Mouse (Mus musculus) adrenal gland, postnatal 25 days (tissue): ENCODE data around the gene Rgl2. TPM values are rescaled to one million over a fixed set of nuclear protein-coding genes. Genes with fewer than 3 reads are reported as not detected.
A peak's percentile ranks its signal among the peaks of the same experiment; 100 is the strongest.
"Not testable (repeated sequence)": the region's sequence is repeated elsewhere in the genome, so short reads cannot be mapped to it uniquely, and the experiment has no call there.

Experiments
- DNase-seq: peaks from one replicate; pipeline ENCODE4 v3.0.0; 2021; ENCODE audit warnings: mixed read lengths
- long read RNA-seq: library from polyadenylated mRNA; stranded (forward); transcript quantifications from one replicate; pipeline ENCODE4 v2.0.0, GENCODE M21; 2021
- total RNA-seq: library from RNA; stranded (reverse); gene quantifications from 2 replicates; pipeline ENCODE4 v1.2.3, GENCODE M21; 2021

Gene Rgl2
- total RNA-seq = 68.9 and 72.7 TPM in 2 replicates
- long read RNA-seq, transcript Rgl2-201 (18 exons, 3,252 nt) = major isoform, 26 of 70 reads
- long read RNA-seq, partial matches to known transcripts = 25 of 70 reads
- long read RNA-seq, other reads (novel, unspliced or antisense) = 19 of 70 reads

GRCm38 (mm10) chr17:33929371-33930279 is at the start of gene Rgl2:
Gene Rgl2, plus strand, starts transcription at chr17:33929543.
- peak; percentile 96 for DNase-seq

- DNase-seq = not testable (repeated sequence)
These were observed 45.0 kb upstream of the Rgl2 start for GRCm38 (mm10) chr17:33884320-33884719.

- not testable (repeated sequence) for DNase-seq
These were observed 41.5 kb upstream of the Rgl2 start for GRCm38 (mm10) chr17:33887802-33888201.

- not testable (repeated sequence) for DNase-seq
These were observed 41.1 kb upstream of the Rgl2 start for GRCm38 (mm10) chr17:33888230-33888629.

GRCm38 (mm10) chr17:33889941-33890532 is 39.3 kb upstream of the Rgl2 start:
- not testable (repeated sequence) for DNase-seq

- peak; percentile 97 for DNase-seq
These were observed 38.7 kb upstream of the Rgl2 start, which contains the start of gene Kifc1 for GRCm38 (mm10) chr17:33890533-33891059. Gene Kifc1, minus strand, starts transcription at chr17:33890661.

- DNase-seq = no peak
These were observed 38.0 kb upstream of the Rgl2 start for GRCm38 (mm10) chr17:33891357-33891756.

GRCm38 (mm10) chr17:33891892-33892291 is 37.5 kb upstream of the Rgl2 start:
- not testable (repeated sequence) for DNase-seq

GRCm38 (mm10) chr17:33892429-33892828 is 36.9 kb upstream of the Rgl2 start:
- no peak for DNase-seq

GRCm38 (mm10) chr17:33893011-33893410 is 36.3 kb upstream of the Rgl2 start:
- DNase-seq = not testable (repeated sequence)

- DNase-seq = no peak
These were observed 32.1 kb upstream of the Rgl2 start for GRCm38 (mm10) chr17:33897114-33897794.

- not testable (repeated sequence) for DNase-seq
These were observed 31.1 kb upstream of the Rgl2 start for GRCm38 (mm10) chr17:33898193-33898592.

- DNase-seq = no peak
These were observed 29.7 kb upstream of the Rgl2 start for GRCm38 (mm10) chr17:33899642-33900041.

- no peak for DNase-seq
These were observed 28.9 kb upstream of the Rgl2 start for GRCm38 (mm10) chr17:33900281-33900988.

- no peak for DNase-seq
These were observed 28.4 kb upstream of the Rgl2 start for GRCm38 (mm10) chr17:33900989-33901314.

GRCm38 (mm10) chr17:33901653-33902052 is 27.7 kb upstream of the Rgl2 start:
- no peak for DNase-seq

GRCm38 (mm10) chr17:33902079-33902478 is 27.3 kb upstream of the Rgl2 start:
- DNase-seq = no peak

- DNase-seq = no peak
These were observed 26.9 kb upstream of the Rgl2 start for GRCm38 (mm10) chr17:33902491-33902890.

- not testable (repeated sequence) for DNase-seq
These were observed 25.3 kb upstream of the Rgl2 start for GRCm38 (mm10) chr17:33903911-33904651.

- DNase-seq = not testable (repeated sequence)
These were observed 24.5 kb upstream of the Rgl2 start, which contains the start of gene Platr17 for GRCm38 (mm10) chr17:33904835-33905234. Gene Platr17, plus strand, starts transcription at chr17:33905135.
